Mouse (Mus musculus): ENCODE results near the gene Emc3.
A peak's percentile ranks its signal among the peaks of the same experiment; 100 is the strongest.

Gene Emc3

DNA sequence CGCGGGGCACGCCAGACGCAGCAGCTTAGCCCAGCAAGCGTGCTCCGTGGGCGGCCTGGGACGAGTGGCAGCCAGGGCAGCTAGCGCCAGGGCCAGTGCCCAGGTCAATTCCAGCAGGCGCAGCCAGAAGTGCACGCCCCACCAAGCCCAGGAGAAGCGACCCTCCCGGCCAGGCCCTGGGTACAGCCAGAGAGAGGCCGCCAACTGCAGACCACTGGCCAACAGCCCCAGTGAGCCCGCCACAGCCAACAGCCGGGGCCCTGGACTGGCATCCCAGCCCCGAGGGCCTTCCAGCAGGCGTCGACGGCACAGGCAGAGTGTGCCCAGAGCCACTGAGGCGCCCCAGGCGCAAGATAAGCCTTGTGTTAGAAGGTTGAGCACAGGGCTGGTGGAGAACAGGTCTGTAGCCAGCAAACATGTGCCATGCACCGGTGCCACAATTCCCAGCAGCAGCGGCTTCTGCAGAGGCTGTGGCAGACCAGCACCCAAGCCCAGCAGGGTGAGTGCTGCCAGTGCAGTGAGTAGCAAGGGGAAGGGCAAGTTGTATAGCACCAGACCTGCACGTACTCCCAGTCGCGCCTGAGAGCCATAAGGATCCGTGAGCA is 36.3 kb downstream of the Emc3 start:
- no peak for DNase-seq (ENCODE audit: low spot score)

DNA sequence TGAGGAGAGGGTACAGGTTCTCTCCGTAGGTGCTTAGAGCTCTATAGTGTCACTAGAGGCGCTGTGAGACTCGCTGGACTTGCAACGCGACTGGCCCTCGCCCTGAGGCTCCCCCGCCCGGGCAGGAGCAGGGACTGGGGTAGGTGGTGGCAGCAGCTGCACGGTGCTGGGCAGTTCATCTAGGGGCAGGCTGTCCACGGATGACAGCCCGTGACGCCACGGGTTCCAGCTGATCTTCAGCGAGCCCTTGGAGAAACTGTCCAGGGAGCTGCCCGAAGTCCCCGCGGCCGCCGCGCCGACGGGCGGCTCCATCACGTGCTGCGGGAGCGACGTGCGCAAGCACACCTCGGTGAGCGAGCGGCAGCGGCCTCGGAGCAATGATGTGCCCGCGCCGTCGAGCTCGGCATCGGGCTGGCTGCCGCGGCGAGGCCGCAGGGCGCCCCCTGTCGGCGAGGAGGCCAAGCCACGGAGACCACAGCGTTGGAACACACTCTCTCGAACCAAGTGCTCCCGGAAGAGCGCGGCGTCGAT is 37.1 kb downstream of the Emc3 start:
- DNase-seq (ENCODE audit: low spot score): peak; percentile 77

DNA sequence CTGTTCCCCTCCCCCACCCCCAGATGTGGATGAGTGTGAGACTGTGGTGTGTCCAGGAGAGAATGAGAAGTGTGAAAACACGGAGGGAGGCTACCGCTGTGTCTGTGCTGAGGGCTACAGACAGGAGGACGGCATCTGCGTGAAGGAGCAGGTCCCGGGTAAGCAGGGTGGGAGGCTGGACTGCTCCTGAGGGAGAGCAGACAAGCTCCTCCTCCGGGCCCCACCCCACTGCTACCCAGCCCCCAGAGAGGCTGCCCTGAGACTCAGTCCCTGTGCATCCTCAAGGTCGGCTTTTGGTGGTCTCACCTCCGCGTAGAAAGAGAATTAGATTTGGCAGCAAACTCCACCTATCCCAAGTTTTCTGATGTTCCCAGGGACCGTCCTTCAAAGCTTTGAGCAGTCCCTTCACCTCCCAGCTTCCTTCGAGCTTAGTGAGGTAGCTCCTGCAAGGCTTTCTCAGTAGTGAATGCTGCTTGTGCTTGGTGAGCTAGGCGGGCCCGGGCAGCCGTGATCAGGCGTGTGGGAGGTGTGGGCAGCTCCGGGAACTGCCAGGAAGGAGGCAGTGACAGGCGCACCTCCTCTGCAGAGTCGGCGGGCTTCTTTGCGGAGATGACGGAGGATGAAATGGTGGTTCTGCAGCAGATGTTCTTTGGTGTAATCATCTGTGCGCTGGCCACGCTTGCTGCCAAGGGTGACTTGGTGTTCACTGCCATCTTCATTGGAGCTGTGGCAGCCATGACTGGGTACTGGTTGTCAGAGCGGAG is 39.2 kb downstream of the Emc3 start:
- no peak for DNase-seq (ENCODE audit: low spot score)

DNA sequence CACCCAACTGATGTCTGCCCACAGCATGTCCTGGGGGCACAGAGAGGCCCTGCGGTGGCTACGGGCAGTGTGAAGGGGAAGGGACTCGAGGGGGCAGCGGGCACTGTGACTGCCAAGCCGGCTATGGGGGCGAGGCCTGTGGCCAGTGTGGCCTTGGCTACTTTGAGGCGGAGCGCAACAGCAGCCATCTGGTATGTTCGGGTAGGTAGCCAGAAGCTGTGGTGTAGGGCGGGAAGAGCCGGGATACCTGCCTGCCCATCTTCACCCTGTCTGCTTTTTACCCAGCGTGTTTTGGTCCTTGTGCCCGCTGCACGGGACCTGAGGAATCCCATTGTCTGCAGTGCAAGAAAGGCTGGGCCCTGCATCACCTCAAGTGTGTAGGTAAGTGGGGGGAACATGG is 42.0 kb downstream of the Emc3 start:
- no peak for DNase-seq (ENCODE audit: low spot score)

DNA sequence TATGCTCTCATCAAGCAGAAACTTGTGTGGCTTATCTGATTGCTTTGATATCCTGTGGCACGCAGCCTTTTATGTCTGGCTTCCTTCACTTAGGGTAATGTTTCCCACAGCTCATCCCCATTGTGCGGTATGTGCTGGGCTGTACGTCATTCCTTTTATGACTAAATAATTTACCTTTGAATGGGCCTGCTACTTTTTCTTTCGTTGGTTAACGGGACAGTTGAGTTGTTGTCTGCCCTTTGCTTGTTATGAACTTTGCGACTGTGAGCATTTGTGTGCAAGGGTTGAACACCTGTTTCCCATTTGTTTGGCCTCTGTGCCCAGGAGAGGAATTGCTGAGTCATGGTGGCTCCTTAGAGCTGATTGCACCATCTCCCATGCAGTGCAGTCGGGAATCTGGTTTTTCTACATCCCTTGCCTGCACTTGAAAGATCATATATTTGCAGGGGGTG is 44.3 kb downstream of the Emc3 start:
- DNase-seq (ENCODE audit: low spot score): no peak

GRCm38 (mm10) chr6:113483729-113484128 is 47.7 kb downstream of the Emc3 start:
- DNase-seq (ENCODE audit: low spot score): no peak

- DNase-seq (ENCODE audit: low spot score): peak; percentile 81
Observed at GRCm38 (mm10) chr6:113483100-113483615, 48.3 kb downstream of the Emc3 start, which contains the start of gene Creld1. Creld1 (plus strand) TSS chr6:113483297.

DNA sequence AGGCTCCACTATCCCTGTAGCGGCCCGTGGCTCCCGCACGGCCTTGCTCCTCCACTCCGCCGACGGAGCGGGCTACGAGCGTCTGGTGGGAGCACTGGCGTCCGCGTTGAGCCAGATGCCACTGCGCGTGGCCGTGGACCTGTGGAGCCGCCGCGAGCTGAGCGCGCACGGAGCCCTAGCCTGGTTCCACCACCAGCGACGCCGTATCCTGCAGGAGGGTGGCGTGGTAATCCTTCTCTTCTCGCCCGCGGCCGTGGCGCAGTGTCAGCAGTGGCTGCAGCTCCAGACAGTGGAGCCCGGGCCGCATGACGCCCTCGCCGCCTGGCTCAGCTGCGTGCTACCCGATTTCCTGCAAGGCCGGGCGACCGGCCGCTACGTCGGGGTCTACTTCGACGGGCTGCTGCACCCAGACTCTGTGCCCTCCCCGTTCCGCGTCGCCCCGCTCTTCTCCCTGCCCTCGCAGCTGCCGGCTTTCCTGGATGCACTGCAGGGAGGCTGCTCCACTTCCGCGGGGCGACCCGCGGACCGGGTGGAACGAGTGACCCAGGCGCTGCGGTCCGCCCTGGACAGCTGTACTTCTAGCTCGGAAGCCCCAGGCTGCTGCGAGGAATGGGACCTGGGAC is 48.9 kb downstream of the Emc3 start:
- DNase-seq (ENCODE audit: low spot score): no peak

DNA sequence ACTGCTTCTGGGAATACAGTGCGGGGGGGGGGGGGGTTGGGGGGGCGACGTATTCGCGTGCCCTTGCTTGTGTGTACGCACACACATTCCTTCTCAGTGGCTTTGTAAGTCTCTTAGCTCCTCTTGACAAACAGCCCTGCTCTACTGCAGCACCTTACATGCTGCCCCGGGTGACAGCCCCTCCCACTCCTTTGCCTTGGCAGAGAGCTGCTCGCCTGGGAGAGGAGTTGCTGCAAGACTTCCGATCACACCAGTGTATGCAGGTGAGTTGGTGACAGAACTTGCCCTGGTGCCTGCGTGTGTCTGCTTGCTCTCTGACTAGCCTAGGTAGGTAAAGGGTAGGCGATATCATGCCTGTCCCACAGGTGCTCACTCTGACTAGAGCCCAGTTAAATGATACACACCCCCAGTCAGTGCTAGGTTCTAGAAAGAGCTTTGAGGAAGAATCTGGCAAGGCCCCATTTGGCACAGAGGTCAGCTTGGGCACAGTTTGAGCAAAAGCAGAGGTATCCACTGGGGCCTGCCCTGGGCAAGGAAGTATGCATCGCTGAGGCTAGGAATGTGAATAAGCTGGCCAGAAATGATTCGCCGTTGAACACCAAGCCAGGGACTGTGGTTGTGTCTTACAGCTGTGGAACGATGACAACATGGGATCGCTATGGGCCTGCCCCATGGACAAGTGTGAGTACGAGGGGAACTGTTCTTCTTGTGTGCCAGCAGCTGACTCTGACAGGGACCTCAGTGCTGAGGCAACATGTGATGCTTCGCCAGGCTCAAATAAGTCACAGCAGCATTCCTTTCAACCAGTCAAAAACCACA is 50.7 kb downstream of the Emc3 start:
- DNase-seq (ENCODE audit: low spot score): no peak

DNA sequence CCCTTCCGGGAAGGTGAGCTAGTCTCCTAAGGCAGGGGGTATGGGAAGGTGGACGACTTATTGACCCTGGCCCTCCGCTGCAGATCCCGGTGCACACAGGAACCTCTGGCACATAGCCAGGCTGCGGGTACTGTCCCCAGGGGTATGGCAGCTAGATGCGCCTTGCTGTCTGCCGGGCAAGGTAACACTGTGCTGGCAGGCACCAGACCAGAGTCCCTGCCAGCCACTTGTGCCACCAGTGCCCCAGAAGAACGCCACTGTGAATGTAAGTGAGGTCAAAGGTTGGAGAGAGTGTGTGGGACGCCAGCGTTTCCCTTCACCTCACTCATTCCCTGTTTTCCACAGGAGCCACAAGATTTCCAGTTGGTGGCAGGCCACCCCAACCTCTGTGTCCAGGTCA is 52.5 kb downstream of the Emc3 start:
- no peak for DNase-seq (ENCODE audit: low spot score)

GRCm38 (mm10) chr6:113477353-113477752 is 54.1 kb downstream of the Emc3 start:
- DNase-seq (ENCODE audit: low spot score): no peak

DNA sequence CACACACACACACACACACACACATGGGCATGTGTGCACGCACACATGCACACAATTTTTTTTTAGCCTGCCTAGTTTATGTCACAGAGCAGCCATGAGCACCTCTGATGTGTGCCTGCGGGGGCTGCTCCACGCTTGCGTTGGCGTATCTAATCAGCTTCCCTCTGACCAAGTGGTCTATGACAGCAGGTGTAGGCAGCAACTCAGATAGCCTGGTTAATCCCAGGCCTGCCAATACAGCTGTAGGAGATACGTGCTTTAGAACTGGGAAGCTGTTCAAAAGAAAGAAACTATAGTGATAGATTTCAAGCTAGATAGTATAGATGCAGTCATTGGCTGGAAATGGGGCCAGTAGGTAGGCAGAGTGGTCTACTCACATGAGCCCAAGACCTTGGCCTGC is 57.7 kb downstream of the Emc3 start:
- no peak for DNase-seq (ENCODE audit: low spot score)

GRCm38 (mm10) chr6:113473246-113473645 is 58.2 kb downstream of the Emc3 start:
- no peak for DNase-seq (ENCODE audit: low spot score)

DNA sequence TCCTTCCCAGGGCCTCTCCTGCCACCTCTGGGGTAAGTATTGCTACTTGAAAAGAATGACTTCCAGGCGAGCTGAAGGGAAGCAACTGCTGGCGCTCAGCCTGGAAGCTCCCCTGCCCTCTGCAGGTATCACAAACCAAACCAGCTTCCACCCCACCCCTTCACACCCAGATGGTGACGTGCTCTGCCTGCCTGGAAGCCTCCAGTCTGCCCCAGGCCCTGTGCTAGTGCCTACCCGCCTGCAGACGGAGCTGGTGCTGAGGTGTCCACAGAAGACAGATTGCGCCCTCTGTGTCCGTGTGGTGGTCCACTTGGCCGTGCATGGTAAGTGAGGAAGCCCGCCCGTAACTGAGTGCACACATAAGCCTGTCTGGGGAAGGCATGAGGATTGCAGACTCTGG is 59.4 kb downstream of the Emc3 start:
- no peak for DNase-seq (ENCODE audit: low spot score)

- DNase-seq (ENCODE audit: low spot score): no peak
Observed at GRCm38 (mm10) chr6:113471297-113471936, 60.0 kb downstream of the Emc3 start, which contains the start of gene Il17rc. Il17rc (plus strand) TSS chr6:113471427.

DNA sequence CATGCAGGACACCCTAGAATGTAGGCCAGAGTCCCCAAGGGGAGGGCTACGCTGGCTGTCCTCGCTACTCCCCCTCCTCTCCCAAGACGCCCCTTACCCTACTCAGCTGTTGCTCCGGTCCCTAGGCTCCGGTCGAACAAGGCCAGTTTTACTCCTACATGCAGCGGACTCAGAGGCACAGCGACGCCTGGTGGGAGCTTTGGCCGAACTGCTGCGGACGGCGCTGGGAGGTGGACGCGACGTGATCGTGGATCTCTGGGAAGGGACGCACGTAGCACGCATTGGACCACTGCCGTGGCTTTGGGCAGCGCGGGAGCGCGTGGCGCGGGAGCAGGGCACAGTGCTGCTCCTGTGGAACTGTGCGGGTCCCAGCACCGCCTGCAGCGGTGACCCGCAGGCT is 62.0 kb downstream of the Emc3 start:
- DNase-seq (ENCODE audit: low spot score): peak; percentile 25

DNA sequence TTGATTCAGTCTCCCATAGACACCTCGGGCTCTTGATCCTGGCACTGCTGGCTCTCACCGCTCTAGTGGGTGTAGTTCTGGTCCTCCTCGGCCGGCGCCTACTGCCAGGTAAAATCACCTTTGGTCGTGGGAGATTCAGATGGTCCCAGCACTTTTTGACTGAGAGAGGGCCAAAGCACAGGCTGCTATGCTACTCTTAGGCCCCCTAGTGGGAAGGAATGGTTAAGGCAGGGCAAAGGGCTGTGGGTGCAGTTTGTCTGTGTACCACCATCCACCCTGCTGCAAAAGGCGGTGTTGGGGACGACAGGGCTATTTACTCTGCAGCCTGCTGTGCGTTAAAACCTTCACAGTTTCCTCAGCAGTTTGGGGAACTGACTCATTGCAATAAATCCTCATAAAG is 62.4 kb downstream of the Emc3 start:
- peak; percentile 46 for DNase-seq (ENCODE audit: low spot score)

GRCm38 (mm10) chr6:113468512-113468911 is 62.9 kb downstream of the Emc3 start:
- DNase-seq (ENCODE audit: low spot score): no peak

GRCm38 (mm10) chr6:113465602-113466001 is 65.8 kb downstream of the Emc3 start:
- no peak for DNase-seq (ENCODE audit: low spot score)

All from spleen, adult 12 weeks (tissue).